Mouse (Mus musculus) stomach, postnatal 0 days (tissue): ENCODE data around the gene Endou. TPM values are rescaled to one million over a fixed set of nuclear protein-coding genes. Genes with fewer than 3 reads are reported as not detected.
"Not testable (repeated sequence)": the region's sequence is repeated elsewhere in the genome, so short reads cannot be mapped to it uniquely, and the experiment has no call there.

Experiments used
- ATAC-seq: fragments of 200-750 bp; cut with Nextera tagmentation; 2 replicates; pipeline ENCODE4 v1.8.0; 2017; ENCODE audit not compliant: low FRiP score, low TSS enrichment
- DNase-seq: peaks from one replicate; pipeline ENCODE4 v3.0.0-alpha.2; 2016; ENCODE audit warnings: low spot score
- H3K27ac ChIP-seq: fragments of 300-500 bp; sonication (generic); replicated peaks from 2 replicates; pipeline ENCODE4 v1.5.1; 2014; ENCODE audit warnings: mild to moderate bottlenecking, control low read depth
- H3K27me3 ChIP-seq: fragments of 300-500 bp; sonication (generic); 2 replicates; pipeline ENCODE4 v1.6.1; 2014; ENCODE audit warnings: low read length; ENCODE audit not compliant: control insufficient read depth, insufficient read depth
- H3K36me3 ChIP-seq: fragments of 300-500 bp; sonication (generic); 2 replicates; pipeline ENCODE4 v1.6.1; 2014; ENCODE audit warnings: low read length, mixed read lengths; ENCODE audit not compliant: control insufficient read depth, insufficient read depth
- H3K4me1 ChIP-seq: fragments of 300-500 bp; sonication (generic); replicated peaks from 2 replicates; pipeline ENCODE4 v1.6.1; 2014; ENCODE audit warnings: antibody characterized with exemption; ENCODE audit not compliant: control insufficient read depth, insufficient read depth
- H3K4me2 ChIP-seq: fragments of 300-500 bp; sonication (generic); replicated peaks from 2 replicates; pipeline ENCODE4 v1.6.1; 2014; ENCODE audit warnings: low read depth, mild to moderate bottlenecking, control low read depth, moderate library complexity
- H3K4me3 ChIP-seq: fragments of 300-500 bp; sonication (generic); 2 replicates; pipeline ENCODE4 v1.5.1; 2014; ENCODE audit warnings: low read depth, low read length, control low read depth
- H3K9ac ChIP-seq: fragments of 300-500 bp; sonication (generic); 2 replicates; pipeline ENCODE4 v1.6.1; 2014; ENCODE audit warnings: mild to moderate bottlenecking, low read length, control low read depth, mixed read lengths
- H3K9me3 ChIP-seq: fragments of 300-500 bp; sonication (generic); 2 replicates; pipeline ENCODE4 v1.6.1; 2016; ENCODE audit warnings: low read length; ENCODE audit not compliant: control insufficient read depth
- CTCF ChIP-seq: IDR thresholded peaks from 2 replicates; pipeline ENCODE4 v1.5.1; 2016; ENCODE audit warnings: antibody characterized with exemption, low read depth, mild to moderate bottlenecking, moderate library complexity
- EP300 ChIP-seq: optimal IDR thresholded peaks from 2 replicates; pipeline ENCODE3; 2016; ENCODE audit warnings: antibody characterized with exemption
- WGBS: fragments of 180-500 bp; shearing (Covaris S2); extraction: QIAGEN DNeasy Blood & Tissue Kit; methylation state at CpG from one replicate; pipeline ENCODE4 v1.1.7; 2014; 5-methylcytosine and 5-hydroxymethylcytosine counted together
- polyA plus RNA-seq: library from polyadenylated mRNA; unstranded; fragments of >200 nt; fragmentation: Nextera tagmentation; extraction: Ambion mirVana; gene quantifications from 2 replicates; pipeline ENCODE4 v1.2.1, GENCODE M21; 2015

The Endou gene
- polyA plus RNA-seq, 1 experiment from 2014 or later = 37.0 TPM

DNA sequence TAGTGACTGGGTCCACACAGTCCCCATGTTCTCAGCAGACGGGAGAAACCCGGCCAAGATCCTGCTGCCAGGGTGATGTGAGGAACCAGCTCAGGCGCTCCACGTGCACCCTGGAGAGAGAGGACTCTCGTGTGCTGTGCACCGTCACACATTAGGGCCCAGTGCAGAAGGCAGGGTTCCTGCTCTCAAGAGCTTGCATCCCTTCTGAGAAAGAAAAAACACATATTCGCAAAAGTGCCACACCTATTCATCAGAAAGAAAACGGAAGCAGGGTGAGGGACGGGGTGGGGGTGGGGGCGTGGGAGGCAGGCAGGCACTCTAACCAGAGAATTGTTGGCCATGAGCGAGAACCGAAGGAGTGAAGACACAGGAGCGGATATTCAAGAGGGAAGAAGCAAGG lies 55.2 kb downstream of the Endou start:
- DNase-seq (no peak), ATAC-seq (no peak)
- H3K27ac ChIP-seq = no peak overlapping the region
- H3K4me1 ChIP-seq = no peaks in the 10 kb centered on the region
- H3K4me3 ChIP-seq = no peak overlapping the region
- no peaks in the 10 kb centered on the region for H3K9me3 ChIP-seq
- H3K9ac ChIP-seq = no peak overlapping the region
- no peaks in the 10 kb centered on the region for H3K27me3 ChIP-seq
- TF ChIP-seq CTCF (no peak), EP300 (no peak)
- H3K36me3 ChIP-seq = peaks cover 20% of the 10 kb centered on the region
- WGBS = 87% methylated on average over 13 of the region's 13 CpGs
- no peak overlapping the region for H3K4me2 ChIP-seq

DNA sequence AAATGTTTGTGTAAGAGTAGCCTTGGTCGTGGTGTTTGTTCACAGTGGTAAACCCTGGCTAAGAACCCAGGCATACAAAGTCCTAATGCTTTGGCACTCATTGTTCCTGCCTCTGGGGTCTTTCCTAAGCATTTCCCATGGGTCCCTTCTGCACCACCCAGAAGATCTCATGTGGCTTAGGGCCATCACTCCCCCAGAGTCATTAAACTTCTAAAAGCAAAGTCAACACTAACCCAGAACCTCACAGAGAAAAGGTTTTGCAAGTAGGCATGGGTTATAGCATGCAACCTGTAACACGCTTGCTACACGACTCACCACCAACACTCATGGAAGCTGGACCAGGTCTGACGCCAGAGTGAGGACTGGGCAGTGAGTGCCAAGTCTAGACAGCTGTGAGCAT lies 56.7 kb downstream of the Endou start:
- ATAC-seq = no peak
- H3K4me2 ChIP-seq = no peak overlapping the region
- H3K4me1 ChIP-seq = no peaks in the 10 kb centered on the region
- whole genome bisulfite sequencing = 92% methylated on average over 4 of the region's 4 CpGs
- no peak overlapping the region for H3K9ac ChIP-seq
- no peak overlapping the region for H3K27ac ChIP-seq
- peaks cover 20% of the 10 kb centered on the region for H3K36me3 ChIP-seq
- TF ChIP-seq CTCF (no peak), EP300 (no peak)
- H3K9me3 ChIP-seq = no peaks in the 10 kb centered on the region
- no peaks in the 10 kb centered on the region for H3K27me3 ChIP-seq
- DNase-seq = no peak
- H3K4me3 ChIP-seq = no peak overlapping the region

DNA sequence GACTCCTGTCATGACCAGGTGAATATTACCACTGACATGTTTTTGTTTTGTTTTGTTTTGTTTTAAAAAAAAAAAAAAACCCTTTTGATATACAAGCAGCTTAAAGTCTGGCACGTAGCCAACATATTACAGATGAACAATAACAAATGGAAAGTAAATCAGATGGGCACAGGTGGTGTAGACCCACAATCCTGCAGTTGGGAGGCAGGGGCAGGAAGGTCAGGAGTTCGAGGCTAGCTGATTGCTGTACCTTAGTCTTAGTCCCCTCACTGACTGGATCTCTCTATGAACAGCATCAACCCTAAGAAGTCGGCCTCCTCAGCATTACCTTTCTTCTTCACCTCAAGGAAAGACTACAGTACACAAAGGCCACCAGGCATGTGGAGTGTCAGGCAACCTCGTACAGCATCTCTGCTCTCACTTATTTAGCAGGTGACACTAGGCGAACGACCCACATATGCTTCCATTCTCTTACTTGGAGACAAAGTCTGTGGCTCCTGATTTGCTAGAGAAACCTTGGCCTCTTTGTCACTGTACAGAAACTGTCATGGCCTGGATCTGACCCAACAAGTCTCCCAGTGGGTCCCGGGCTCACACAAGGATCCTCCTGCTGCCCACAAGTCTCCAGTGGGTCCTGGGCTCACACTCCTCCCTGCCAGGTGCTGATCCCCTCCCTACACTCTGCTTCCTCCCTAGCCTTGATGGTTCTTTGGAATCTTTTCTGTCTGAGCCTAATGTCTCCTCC lies 57.7 kb downstream of the Endou start:
- DNase-seq (no peak), ATAC-seq (no peak)
- Histone ChIP-seq H3K9ac (no peak overlapping the region), H3K9me3 (no peaks in the 10 kb centered on the region), H3K27ac (no peak overlapping the region), H3K4me1 (no peaks in the 10 kb centered on the region), H3K4me2 (no peak overlapping the region), H3K4me3 (no peak overlapping the region), H3K27me3 (no peaks in the 10 kb centered on the region), H3K36me3 (peaks cover 20% of the 10 kb centered on the region)
- TF ChIP-seq CTCF = no peak
- TF ChIP-seq EP300 = no peak
- 83% methylated on average over 7 of the region's 7 CpGs for WGBS

DNA sequence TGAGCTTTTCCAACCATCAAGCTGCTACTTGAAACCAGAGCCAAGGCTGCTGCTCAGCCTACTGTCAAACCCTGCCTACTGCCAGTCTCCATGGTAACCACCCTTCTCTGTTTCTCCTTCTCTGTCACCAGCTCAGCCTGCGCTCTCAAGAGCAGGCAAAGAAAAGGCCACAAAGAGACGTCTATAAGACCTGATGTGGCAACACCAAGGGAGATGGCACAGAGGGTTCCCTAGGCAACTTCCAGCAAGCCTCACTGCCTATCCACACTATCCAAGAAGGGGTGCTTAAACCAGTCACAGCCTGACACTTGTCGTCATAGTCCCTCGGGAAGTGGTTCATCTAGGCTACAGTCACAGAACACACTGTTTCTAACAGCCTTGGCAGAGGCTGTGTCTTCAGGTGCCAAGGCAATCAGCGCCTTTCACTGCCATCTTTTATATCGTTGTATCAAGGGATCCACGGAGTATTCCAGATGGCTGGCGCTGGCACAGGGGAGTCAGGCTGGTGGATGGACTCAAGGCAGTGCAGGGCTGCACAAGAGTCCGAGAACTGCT lies 58.9 kb downstream of the Endou start:
- no peak; the same call in 1 of the 2 replicates for ATAC-seq
- no peak overlapping the region for H3K4me2 ChIP-seq
- no peaks in the 10 kb centered on the region for H3K27me3 ChIP-seq
- no peaks in the 10 kb centered on the region for H3K9me3 ChIP-seq
- TF ChIP-seq EP300 (no peak), CTCF (no peak)
- H3K27ac ChIP-seq = no peak overlapping the region
- WGBS = 75% methylated on average over 9 of the region's 9 CpGs
- no peaks in the 10 kb centered on the region for H3K4me1 ChIP-seq
- H3K4me3 ChIP-seq = no peak overlapping the region
- no peak overlapping the region for H3K9ac ChIP-seq
- peaks cover 12% of the 10 kb centered on the region; the same call in 1 of the 2 replicates for H3K36me3 ChIP-seq
- DNase-seq = no peak

DNA sequence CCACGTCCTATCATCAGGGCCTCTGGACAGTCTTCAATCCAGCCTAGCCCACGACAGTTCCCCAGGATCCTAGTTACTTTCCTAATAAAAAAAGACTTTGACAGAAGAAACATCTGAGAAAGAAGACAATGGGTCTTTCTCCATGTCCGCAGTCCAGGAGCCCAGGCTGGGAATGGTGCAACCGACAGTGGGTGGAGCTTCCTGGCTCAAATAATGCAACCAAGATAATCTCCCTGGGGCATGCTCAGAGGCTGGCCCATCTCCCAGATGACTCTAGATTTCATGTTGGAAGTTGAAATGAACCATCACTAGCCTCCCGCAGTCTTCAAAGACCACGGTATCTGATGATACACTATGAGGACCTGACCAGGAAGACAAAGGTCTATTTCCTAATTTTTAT lies 60.6 kb downstream of the Endou start:
- no peak overlapping the region for H3K27ac ChIP-seq
- H3K9me3 ChIP-seq = no peaks in the 10 kb centered on the region
- WGBS = 78% methylated on average over 6 of the region's 6 CpGs
- H3K27me3 ChIP-seq = no peaks in the 10 kb centered on the region
- H3K4me2 ChIP-seq = no peak overlapping the region
- H3K9ac ChIP-seq = no peak overlapping the region
- no peak for DNase-seq
- TF ChIP-seq CTCF = no peak
- TF ChIP-seq EP300 = no peak
- no peaks in the 10 kb centered on the region for H3K4me1 ChIP-seq
- peaks cover 9% of the 10 kb centered on the region; the same call in 1 of the 2 replicates for H3K36me3 ChIP-seq
- no peak overlapping the region for H3K4me3 ChIP-seq
- ATAC-seq = no peak

DNA sequence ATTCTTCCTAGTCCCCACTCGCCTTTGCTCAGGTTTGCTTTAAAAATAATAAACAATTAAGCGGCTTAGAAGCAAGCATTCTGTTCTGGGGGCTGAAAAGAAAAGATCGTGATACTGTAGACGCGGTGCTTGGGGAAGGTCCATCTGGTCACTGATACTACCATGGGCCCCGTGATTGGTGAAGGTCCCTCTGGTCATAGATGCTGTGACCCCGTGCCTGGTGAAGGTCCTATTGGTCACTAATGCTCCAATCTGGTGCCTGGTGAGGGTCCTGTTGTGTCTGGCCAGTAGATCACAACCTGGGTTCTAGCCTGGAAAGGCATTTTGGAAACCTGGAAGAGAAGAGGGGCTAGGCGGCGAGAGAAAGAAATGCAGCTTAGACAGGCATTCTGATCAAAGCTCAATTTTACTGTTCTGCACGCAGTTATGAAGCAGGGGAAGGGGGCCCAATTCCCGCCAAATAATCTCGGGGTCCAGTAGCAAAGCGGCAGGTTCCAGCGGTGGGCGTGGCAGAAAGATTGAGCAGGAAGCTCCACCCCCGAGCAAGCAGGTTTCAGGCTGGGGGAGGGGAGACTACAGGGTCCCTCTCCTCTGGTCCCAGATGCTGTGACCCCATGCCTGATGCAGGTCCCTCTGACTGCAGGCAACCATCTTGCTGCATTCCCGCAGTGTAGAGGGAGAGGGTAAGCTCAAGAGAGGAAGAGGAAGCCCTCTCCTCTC lies 62.8 kb downstream of the Endou start:
- H3K27ac ChIP-seq, H3K9me3 ChIP-seq, H3K4me2 ChIP-seq, H3K9ac ChIP-seq, DNase-seq, H3K36me3 ChIP-seq, H3K4me1 ChIP-seq, ATAC-seq, H3K27me3 ChIP-seq, H3K4me3 ChIP-seq: not testable (repeated sequence)
- 68% methylated on average over 17 of the region's 17 CpGs for WGBS
